Mouse (Mus musculus) left cerebral cortex, adult 8-10 months (tissue): ENCODE data around the gene Bdkrb2. TPM values are rescaled to one million over a fixed set of nuclear protein-coding genes. Genes with fewer than 3 reads are reported as not detected.

Experiments used
- DNase-seq, 2 experiments: peaks; one replicate each; pipeline ENCODE4 v3.0.0; 2022; ENCODE audit warnings: low spot score in 2 of 2
- total RNA-seq, 4 experiments: library from RNA; stranded (reverse); gene quantifications; 2 replicates each; pipeline ENCODE4 v1.2.4; 2022

Gene Bdkrb2
- total RNA-seq, 4 experiments from 2014 or later = 0.68 to 1.2 (median 1.2) TPM

DNA sequence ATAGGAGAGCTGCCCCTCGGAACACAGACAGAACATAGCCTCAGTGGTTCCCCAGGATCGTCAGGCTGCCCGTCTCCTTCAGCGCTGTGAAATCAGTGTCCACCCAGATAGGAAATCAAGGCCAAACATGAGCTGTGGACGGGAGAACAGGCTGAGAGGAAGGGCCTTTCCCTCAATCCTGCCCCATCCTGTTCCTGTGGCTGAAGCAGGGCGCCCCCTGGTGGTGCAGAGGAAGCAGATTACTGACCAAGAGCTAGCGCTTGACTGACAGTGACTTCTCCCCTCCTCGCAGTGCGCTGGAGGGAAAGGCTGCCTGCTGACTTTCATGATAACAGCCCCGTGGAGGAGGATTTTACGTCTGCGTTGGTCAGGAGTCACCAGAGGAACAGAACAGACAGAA, 21.8 kb downstream of the Bdkrb2 start:
- DNase-seq = peak in 1 of 2 experiments; percentile 52

DNA sequence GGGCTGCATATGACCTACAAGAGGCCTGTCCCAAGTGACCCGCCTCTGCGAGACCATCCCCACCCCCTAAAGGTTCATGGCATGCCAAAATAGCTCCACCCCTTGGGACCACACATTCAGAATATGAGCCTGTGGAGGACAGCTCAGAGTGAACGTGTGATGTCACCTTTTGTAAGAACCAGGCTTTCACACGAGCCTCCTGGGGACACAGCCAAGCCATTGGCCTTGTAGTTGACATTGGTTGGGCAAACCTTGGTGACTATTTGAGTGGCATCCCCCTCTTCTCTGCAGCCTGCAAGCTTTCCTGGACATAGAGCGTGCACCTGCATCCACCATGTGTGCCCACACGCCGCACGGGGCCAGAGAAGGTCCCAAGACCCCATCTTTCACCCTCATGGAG, 24.5 kb downstream of the Bdkrb2 start:
- no peak for DNase-seq

DNA sequence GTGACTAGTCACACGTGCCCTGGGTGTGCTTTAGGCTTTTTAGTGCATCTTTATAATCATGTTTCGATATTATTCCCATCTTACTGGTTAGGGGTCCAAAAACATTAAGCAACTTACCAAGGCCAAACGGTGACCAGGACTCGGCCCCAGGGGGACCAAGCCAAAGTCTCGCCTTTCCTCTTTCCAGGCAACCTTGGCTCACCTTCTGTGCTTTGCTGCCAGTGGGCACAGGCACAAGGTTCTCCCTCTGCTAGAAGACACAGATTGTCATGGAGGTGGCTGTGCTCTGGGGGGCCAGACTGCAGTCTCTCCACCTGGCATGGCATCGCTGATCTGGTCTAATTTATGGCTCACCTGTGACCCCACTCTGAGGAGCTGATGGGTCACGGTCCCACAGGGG, 27.8 kb downstream of the Bdkrb2 start:
- no peak for DNase-seq

DNA sequence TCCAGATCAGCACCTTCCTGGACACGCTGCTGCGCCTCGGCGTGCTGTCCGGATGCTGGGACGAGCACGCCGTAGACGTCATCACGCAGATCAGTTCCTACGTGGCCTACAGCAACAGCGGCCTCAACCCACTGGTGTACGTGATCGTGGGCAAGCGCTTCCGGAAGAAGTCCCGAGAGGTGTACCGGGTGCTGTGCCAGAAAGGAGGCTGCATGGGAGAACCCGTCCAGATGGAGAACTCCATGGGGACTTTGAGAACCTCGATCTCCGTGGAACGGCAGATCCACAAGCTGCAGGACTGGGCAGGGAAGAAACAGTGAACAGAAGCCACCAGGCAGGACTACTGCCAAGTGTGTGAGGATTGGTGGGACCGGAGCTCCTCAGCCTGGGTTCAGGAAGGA, 29.3 kb downstream of the Bdkrb2 start:
- DNase-seq = no peak

DNA sequence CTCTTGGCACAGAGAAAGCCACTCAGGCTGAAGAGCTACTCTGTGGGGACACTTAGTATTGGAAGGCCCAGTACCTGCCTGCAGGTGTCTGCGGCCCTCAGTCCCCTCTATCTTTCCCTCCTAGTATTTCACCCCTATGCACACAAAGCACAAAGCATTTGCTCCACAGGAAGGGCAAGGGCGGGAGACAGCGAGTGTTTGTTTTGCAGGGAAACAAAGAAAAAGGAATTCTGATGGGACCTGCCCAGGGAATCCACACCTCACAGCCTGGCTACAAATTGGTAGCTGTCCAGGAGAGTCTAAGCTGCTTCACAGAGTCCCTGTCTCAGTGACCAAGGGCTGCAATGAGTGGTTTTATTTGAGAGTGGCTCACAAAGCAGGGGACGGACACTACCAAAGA, 30.4 kb downstream of the Bdkrb2 start:
- DNase-seq = no peak

DNA sequence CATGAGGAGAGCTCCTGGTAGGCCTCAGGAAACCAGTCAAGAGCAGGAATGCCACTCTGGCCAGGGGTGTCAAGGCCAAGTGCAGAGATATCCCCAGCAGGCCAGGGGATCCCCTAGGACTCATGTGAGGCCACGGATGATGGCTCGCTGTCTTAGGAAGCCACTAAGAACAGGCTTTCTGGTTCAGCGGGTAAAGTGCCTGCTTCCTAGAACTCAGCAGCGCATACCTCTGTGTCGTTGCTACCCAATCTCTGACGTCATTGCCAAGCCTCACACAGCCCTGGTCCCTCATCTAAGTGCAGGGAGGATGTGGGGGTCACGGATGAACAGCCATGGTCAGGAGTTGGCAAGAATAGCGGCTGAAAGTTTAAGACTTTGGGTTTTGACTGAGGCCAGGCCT, 34.1 kb downstream of the Bdkrb2 start:
- DNase-seq = no peak

DNA sequence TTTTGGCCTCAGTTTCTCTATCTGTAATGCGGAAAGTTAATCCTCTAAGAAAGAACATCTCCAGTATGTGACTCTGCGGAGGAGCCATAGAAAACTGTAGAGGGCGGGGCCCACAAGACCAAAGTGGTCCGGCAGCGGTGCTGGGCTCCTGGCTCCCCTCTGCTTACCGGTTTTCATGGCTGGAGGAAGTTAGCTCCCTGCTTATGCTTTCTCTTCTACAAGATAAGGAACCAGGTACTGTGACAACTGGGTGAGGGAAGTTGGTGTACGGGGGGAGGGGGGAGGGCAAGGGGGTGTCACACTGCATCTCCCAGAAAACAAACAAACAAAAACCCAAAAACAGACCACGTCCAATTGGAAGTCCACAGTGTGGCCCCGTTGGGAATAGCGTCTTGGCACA, 35.5 kb downstream of the Bdkrb2 start:
- no peak for DNase-seq

DNA sequence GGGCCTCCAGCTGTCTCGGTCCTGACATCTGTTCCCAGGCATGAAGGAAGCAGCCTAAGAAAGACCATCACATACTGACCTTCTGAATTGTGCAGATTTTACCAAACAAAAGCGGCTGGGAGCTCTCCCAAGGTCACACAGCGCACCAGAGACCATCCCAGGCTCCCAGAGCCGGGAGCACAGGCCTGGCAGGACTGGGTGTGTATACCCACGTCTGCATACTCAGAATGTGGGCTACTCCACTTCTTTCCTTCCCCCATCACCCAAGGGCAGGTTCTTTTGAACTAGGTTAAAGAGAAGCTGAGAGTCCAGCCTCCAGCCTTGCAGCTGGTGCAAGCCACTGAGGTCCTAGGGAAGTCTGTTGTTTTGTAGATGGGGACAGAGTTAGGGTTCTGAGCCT, 36.1 kb downstream of the Bdkrb2 start:
- DNase-seq = no peak

DNA sequence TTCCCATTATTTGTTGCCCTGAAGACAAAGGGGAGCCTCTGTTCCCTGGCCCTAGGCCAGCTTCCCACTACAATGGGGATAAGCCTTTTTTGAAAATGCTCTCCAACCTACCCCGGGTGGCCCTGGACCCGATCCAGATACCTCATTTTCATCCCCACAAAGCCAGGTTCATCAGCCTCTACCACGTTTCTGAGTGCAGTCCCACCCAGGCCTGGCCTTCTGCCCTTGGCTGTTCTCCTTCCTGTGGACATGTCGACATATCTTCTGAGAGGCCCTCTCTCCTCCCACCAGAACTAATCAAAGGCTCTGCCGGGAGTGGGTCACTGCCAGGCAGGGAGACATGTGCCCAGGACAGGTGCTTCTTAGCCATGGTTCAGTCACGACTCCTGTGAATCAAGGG, 38.6 kb downstream of the Bdkrb2 start:
- DNase-seq = no peak

DNA sequence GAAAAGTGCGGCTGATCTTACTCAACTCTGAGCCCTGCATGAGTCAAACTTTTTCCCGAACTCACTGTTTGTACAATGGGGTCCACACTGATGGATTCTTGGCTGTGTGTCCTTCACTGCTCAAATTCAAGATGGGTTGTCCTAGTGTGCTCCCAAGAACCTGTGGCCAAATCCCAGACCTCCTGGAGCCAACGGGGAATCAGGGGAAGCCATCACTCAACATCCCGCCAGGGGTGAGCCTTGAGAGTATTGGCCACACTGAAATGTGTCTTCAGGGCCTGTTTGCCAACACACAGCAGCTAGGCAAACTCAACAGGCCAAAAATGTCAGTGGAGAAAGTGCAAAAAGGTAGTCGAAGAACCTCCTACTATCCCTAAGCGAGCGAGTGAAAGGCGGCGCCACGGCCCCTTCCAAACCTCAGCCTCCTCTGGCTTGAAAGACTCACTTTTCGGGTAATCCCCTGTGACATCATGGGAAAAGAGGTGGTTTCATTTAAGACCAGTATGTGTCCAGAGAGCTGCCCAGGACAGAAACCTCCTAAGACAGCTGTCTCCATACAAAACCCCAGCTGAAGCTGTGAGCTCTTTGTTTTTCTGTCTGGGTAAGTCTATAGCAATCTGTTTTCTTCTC, 39.7 kb downstream of the Bdkrb2 start, which contains the start of gene Bdkrb1:
Bdkrb1 (plus strand) TSS at position 505 of the 630 bp plus-strand sequence.
- DNase-seq = no peak

DNA sequence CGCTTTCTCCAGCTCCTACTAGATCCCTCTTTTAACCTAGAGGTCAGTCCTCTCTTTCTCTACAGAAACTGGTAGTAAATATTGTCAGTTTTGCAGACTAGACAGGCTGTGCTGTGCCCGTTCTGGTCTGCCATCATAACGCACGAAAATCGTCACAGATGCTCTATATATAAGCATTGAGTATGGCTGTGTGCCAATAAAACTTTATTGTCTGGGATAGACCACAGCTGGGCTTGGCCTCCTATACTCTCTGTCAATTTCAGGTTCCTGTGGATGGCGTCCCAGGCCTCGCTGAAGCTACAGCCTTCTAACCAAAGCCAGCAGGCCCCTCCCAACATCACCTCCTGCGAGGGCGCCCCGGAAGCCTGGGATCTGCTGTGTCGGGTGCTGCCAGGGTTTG, 40.9 kb downstream of the Bdkrb2 start:
- DNase-seq = no peak

DNA sequence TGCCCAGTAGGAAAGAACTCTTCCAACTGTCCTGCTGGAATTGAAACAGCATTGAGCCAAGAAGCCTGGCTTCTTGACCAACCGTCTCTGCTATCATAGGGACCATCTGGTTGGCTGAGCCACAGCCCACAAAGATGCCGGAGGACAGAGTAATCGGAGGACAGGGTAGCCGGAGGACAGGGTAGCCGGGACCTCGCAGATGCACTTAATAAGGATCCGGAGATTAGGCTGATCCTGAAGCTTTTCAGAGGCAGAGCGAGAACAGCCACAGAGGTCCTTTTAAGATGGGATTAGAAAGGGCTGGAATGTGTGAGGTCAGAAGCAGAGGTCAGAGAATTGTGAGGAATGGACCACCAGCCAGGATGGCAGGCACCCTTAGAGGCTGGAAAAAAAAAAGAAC, 42.2 kb downstream of the Bdkrb2 start:
- no peak for DNase-seq

DNA sequence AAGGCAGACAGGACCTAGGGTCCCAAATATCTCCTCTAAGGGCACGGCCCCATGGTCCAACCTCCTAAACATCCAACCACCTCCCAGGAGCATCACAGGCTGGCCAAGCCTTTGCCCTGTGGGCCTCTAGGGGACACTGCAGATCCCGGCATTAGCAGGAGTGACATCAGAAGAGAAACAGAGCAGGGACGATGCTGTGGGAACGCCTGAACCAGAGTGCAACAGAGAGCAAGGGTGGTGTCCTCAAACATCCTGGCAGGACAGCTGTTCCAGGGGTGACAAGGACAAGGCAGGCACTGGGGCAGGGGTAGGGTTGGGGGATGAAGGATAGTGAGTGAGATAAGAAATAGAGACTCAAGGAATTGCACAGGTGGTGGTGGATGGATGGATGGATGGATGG, 43.9 kb downstream of the Bdkrb2 start:
- no peak for DNase-seq

DNA sequence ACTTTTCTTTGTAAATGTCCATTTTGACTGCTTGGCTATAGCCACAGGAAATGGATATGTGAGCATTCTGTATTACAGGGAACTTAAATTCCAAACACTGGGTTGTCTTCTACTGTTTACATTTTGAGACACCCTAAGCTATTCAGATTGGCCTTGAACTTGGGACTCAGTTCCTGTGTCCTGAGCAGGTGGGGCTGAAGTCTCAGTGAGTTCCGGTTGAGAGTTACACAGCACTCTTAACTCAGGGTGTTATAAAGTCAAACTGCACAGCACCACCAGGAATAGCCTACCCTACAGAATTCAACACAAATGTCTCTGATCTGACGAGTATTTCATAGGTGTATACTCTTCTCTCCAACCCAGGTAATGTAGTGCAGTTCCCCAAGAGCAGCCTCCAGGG, 48.0 kb downstream of the Bdkrb2 start:
- no peak for DNase-seq

DNA sequence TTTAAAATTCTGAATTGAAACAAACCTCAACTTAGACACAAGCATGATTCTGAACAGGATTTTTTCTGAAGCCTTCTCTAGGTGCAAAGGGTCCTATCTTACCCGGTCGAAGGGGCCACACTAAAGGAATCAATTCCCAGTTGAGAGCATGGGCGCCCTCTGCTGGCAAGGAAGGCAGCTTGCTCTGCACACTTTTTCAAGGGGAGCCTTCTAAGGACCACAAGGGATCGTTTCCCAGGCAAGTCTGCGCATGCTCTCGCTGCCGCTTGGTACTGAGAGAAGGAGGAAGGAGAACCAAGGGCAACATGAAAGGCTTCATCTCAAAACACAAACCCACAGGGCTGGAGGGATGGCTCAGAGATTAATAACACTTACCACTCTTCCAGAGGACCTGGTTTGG, 48.7 kb downstream of the Bdkrb2 start:
- DNase-seq = peak in 1 of 2 experiments; percentile 21

DNA sequence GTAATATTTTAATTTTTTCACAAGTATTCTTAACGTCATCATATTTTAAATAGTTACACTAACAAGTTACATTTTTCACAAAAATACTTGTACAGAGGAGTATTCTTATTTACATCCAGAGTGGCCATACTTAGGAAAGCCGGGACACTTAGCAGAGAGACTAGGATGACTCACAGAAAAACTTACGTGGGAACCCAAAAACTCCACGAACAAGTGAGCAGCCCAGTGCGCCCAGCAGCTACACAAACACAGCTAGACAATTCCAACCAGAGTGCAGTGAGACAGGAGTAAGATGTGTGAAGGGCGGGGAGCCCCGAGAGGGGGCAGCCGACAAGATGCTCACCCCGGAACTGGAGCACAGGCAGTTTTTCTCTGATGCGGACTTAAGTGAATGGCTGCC, 50.5 kb downstream of the Bdkrb2 start:
- DNase-seq = no peak

DNA sequence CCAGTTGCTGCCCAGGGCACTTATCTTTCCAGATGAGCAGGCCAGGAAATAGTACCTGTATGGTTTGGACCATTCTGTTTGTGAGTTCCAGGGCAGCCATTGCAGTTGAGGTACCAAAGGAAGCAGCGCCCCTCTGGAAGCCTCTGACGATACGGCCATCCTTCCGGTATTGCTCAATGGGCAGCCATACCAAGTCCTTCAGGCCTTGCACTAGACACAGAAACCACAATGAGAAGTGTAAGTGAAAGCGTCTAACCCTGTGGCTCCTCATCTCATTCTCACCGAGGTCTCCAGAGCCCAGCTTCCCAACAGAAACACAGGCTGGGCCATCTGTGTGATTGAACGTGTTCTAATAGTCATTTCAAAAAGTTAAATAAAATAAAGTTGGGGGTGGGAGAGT, 59.0 kb downstream of the Bdkrb2 start:
- DNase-seq = no peak

DNA sequence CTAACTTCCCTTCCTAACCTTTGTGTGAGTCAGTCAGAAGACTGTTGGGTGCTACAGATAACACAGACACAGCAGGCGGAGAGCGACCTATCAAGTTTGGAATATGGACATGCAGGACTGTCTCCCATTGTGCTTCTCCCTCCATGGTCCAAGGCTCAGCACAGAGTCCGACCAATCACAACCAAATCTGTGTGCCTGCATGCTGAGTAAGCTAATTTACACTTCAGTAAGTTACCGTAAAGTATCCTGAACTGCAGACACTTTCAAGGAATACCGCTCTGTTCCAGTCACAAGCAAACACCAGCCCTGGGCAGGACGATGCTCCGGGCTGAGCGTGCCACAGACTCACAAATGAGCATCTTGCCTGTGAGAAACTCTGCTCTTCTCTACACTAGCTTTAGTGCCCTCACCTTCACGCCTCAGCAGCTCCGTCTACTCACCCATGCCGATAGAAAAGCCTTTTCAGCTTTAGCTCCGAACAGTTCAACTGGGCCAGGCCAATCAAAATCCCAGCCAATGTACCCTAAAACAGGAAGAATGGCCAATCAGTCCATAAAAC, 60.0 kb downstream of the Bdkrb2 start:
- DNase-seq = no peak

DNA sequence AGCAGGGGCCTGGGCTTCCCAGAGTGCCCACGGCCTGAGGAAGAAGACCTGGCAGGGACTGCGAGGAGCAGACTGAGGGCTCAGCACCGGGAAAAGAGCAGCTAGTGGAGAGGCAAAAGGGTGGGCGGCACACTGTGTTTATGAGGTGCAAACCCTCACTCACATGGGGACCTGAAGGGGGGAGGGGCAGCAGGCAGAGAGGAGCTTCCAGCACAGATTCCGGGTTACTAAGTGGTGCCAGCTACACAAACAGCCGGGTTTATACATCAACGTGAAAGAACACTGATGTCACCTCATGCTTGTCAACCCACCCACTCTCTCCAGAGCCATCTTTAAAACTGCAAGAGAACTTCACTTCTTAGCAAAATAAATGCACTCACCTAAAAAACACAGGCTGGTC, 62.8 kb downstream of the Bdkrb2 start:
- DNase-seq = no peak

DNA sequence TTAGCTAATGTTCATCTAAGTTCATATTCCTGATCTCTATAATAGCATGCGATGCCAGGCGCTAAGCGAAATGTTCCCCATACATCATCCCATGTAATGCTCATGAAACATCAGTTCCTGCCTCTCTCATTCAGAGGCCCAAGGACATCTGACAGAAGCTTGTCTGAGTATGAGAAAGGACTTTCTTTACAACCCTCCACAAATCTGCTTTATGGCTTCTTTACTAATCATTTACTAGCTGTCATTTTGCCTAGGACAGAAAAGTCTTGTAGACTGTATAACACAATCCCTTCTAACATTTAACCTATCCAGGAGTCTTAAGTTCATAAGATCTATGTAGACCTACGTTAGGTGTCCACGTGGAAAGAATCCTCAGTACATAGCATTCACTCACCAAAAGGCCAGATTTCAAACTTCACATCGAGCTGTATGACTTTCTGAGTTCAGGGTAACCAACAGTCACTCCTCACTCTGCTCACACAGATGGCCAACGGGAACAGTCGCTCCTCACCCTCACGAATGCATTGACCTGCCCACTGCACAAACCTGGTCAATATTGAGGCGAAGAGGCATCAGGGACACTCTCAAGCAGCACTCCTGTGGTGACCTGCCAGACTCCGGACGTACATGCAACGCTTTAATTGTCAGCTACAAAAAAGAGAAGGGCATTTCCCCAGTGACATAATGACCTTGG, 71.5 kb downstream of the Bdkrb2 start:
- DNase-seq = no peak

DNA sequence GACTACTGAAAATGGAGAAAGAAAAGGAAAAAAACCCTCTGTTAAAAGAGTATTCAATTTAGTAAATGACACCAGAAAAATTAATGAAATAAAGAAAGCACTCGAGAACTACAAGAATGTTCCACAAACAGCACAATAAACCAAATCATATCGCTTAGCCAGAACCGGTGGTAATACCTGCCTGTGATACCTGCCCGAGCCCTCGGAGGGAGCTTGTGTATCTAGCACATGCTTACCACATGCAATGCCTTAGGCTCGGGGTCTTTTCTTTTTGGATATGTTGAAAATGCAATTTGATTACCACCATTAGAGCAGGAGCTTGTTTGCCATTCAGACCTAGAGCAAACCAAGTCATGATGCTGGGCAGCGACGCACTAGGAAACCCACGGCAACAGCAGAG, 73.5 kb downstream of the Bdkrb2 start:
- no peak for DNase-seq

DNA sequence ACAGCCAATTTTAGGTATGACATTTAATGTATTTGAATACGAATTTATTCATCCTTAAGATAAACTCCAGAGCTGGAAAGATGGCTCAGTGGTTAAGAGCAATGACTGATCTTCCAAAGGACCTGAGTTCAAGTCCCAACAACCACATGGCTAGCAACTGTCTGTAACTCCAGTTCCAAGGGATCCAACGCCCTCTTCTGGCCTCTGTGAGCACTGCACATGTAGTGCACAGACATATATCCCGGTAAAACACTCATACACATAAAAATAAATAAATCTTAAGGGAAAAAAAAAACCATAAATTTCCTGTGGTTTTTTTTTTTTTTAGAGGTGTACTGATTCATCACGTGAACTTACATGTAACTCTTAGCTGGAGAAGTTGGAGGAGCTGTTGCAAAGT, 74.5 kb downstream of the Bdkrb2 start:
- DNase-seq = no peak

DNA sequence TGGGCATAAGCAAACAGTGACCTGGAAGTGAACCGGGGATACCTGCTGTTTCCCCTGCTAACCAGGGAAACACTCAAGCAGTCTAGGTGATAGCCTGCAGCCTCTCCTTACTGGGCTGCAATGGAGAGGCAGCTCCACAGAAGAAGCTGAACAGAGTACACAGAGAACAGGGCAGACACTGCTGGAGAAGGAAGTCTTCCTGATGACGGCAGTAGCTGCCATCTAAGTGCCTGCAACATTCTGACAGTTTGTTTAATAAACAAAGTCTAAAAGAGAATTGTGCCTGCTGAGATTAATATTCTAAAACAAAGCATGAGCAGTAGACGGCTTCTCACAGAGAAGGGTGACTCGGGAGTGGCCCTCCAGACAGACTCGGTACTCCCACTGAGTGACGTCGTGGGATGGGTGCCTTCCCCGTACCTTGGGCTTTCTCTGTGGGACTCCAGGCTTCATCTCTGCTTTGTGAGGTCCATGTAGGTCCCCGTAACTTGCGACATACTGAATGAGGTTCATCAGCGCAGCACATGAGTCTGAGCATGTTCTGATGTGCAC, 79.8 kb downstream of the Bdkrb2 start:
- no peak for DNase-seq
